Mouse (Mus musculus) right cerebral cortex, adult 18-20 months (tissue): ENCODE data around the gene Spata13.
A peak's percentile ranks its signal among the peaks of the same experiment; 100 is the strongest.

Experiments
- DNase-seq: peaks from one replicate; pipeline ENCODE4 v3.0.0; 2022; ENCODE audit warnings: mixed read lengths

The Spata13 gene

GRCm38 (mm10) chr14:60752892-60753800, 119.3 kb downstream of the Spata13 start:
- DNase-seq: no peak

DNA sequence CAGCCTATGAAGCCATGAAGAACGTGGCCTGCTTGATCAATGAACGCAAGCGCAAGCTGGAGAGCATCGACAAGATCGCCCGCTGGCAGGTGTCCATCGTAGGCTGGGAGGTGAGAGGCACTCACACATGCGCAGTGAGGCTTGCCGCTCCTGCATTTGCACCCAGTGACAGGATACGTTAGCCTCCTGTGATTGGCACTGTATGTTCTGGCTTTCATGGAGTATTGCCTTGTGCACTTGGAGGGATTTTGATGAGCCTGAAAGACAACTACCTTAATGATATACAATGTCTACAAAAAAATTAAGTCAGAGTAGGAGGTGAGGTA, 120.0 kb downstream of the Spata13 start:
- no peak for DNase-seq

DNA sequence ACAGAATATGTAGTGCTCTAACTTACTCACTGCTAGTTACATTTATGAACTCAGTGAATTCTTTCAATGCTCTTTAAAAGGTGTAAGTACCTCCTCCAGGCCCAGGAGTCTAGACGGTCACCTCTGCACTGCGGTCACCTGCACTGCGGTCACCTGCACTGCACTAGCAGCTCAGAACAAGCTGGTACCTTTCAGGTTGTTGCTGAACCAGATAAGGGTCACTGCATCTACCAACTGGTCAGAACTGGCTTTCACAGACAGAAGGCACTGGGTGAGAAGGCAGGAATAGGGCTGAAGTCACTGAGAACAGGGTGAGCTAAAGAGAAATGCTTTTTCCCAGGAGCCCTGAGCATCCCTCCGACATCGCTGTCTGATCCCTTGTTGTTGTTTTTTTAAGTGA, 120.9 kb downstream of the Spata13 start:
- DNase-seq: no peak

DNA sequence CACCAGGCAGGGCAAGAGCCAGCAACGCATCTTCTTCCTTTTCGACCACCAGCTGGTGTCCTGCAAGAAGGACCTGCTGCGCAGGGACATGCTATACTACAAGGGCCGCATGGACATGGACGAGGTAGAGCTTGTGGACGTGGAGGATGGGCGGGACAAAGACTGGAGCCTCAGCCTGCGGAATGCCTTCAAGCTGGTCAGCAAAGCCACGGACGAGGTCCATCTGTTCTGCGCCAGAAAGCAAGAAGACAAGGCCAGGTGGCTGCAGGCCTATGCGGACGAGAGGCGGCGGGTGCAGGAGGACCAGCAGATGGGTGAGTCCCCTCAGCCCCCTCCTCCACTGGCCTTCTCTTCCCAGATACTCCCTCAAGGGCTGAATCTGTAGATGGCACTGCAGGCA, 122.5 kb downstream of the Spata13 start:
- DNase-seq: no peak

- DNase-seq: no peak
These were observed 123.5 kb downstream of the Spata13 start for GRCm38 (mm10) chr14:60757265-60757664.

DNA sequence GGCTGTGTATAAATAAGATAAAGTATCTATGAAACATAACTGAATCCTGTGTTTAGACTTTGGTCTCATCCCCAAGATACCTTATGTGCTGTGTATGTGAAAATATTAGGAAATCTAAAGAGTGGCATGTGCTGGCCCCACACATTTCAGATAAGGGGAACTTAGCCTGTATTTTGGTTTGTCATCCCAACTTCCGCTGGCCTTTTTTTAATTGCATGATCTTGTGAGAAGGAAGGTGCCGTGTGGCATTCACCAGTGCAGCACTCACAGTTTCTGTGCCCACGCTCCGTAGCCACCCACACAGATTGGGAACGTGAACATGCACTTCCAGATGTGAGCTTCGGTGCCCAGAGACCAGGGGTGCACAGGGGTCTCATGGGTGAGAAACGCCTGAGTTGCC, 123.9 kb downstream of the Spata13 start:
- no peak for DNase-seq

DNA sequence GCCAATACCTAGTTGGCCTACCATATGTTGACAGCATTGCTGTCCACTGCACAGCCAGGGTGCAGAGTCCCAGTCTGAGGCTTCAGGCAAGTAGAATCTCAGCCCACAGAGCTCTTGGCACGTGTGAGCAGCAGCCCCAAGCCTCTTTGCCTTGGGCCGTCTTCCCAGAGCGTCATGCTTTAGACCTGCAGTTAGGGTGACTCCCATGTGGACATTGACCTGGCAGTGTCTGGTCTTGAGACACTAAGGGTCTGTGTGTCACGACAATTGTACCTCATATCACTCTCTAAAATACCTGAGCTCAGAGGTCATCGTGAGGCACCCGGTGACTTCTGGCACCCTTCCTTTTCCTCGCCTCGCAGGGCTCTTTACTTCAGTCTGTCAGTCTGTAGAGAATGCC, 125.3 kb downstream of the Spata13 start:
- no peak for DNase-seq

GRCm38 (mm10) chr14:60761801-60762200, 128.0 kb downstream of the Spata13 start:
- DNase-seq: no peak

DNA sequence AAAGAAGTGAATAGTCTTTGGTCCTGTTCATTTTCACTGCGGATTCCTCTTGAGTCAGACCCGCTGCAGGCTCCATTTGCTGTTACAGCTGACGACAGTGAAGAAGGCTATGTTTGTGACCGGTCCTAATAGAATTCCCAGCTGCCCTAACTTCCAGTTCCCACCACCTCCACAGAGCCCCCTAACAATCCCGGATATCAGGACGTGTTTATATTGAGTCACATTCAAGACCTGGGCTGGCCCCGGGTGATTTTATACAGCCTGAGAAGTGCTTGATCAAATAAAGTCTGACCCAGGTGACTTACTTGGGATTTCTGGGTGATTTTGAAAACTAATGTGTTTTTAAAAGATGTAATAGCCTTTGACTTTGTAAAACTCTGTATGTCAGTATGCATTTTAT, 129.0 kb downstream of the Spata13 start:
- no peak for DNase-seq

DNA sequence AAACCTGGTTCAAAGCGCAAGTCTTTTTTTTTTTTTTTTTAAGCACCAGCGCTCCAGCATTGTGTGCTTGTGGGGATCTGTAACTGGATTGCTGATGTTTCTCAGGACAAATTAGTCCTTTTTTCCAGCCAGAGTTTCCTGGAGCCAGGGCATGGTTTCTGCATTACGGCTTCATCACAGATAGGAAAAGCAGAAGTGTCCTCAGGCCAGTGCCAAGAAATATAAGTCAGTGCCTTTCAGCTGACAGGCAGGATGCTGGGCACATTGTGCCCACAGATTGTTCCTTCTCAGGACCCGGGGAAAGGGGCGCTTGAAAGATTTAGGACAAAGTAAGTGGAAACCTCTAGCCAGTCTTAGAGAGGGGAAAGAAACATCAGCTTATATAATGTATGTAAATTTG, 129.9 kb downstream of the Spata13 start:
- no peak for DNase-seq

GRCm38 (mm10) chr14:60764526-60764925, 130.7 kb downstream of the Spata13 start:
- no peak for DNase-seq

- DNase-seq: no peak
These were observed 131.2 kb downstream of the Spata13 start for GRCm38 (mm10) chr14:60765025-60765424.

DNA sequence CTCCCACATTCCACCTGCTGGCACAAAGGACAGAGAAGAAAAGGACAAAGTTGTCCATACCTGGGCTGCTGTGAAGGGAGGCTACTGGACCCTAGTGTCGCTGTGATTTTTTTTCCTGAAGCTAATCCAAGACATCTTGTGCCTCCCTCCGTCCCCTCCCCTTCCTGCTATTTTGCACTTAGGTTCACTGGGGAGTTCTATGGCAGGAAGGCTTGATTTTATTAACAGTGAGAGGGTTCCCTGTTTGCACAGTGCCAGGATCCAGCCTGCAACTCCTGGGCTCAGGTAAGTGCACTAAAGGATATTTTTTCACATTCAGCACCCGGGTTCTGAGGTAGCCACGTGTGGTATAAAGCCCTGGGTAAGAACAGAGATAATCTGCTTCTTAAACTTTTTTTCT, 134.1 kb downstream of the Spata13 start, which contains the start of gene C1qtnf9:
TSS of gene C1qtnf9 (plus strand) at position 251 of the 400 bp plus-strand sequence.
- DNase-seq: no peak

GRCm38 (mm10) chr14:60769340-60769739, 135.5 kb downstream of the Spata13 start:
- no peak for DNase-seq

DNA sequence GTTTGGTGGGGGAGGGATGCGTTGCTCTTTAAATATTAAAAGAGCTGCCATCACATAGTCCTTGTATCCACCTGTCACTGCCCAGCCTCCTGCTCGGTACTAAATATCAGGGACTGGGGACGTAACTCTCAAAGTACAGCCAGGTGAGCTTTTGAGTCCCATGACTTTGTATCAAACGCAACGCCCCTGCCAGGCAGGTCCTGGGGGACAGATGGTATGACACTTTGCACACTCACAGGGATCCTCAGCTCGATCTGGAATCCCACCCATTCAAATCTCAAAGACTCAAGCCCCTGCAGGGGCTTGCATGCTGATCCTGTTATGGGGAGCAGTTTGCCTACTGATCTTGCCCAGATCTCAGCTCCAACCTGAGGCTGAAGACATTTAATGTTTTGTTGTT, 136.8 kb downstream of the Spata13 start:
- DNase-seq: no peak

- peak; percentile 56 for DNase-seq
These were observed 137.3 kb downstream of the Spata13 start for GRCm38 (mm10) chr14:60771057-60771456.

DNA sequence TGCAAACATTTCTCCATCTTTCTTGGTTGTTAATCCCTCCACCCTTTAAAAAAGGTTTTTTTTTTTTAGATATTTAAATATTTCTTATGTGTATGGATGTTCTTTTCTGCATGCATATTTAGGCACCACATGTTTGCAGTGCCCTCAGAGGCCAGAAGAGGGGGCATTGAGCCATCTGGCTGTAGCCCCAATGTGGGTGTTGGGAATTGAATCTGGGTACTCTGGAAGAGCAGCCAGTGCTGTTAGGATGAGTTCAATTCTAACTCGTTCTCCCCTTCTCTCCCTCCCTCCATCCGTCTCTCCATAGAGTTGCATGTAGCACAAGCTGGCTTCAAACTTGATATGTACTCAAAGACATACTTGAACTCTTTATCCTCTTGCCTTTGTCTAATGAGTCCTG, 139.7 kb downstream of the Spata13 start:
- no peak for DNase-seq

DNA sequence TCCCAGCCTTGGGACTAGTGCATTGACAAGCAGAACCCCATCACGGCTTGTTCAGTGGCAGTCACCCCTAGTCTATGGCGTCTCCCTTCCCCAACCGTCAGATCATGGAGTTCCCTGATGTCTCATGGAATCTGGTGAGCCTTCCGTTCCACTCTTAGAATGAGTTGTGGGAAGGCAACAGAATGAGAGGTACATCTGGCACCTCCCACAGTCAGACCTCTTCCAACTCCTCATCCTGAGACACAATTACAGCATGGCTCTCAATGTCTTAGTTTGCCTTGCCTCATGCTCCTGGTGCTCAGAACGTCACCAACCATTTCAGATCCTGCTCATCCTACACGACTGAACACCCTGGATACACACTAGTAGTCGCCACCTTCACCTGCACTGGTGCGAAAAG, 142.7 kb downstream of the Spata13 start:
- DNase-seq: no peak

DNA sequence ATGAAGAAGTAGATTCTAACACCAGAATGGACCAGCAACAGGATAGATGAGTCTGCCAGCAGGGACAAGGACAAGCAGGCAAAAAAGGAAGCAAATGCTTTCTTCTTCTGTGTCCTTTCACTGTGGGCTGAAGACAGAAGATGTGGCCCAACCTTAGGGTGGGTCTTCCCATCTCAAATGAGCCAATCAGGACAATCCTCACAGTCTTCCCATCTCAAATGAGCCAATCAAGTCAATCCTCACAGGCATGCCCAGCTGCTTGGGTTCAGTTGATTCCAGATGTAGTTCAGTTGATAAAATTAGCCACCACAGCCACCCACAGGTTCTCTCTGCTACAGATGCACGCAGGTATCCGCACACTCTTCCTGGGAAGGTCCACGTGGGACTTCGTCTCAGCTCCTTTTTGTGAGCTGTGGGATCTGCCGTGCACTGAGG, 143.7 kb downstream of the Spata13 start:
- no peak for DNase-seq

- no peak for DNase-seq
These were observed 145.4 kb downstream of the Spata13 start for GRCm38 (mm10) chr14:60779198-60779597.

DNA sequence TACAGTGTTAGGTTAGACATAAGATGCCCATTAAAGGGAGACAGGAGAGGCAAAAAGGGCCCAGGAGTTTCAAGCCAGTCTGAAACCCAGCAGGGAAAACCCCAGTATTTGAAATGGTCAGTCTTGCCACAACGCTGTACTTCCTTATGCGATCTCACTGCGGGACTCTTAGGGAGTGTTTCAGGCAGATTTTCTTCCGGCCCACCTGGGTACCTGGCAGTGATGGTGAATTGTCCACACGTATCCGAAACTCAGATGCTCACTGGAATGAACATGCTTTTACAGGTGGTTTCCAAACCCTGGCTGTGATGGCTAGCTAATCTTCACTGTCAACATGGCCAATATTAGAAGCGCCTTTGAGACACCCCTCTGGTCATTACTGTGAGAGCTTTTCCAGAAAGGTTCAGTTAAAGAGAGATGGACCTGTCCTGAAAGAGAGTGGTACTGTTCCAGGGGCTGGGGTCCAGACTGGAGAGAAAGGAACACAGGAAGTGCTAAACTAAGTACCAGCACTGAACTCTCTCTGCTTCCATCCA, 148.4 kb downstream of the Spata13 start:
- no peak for DNase-seq

DNA sequence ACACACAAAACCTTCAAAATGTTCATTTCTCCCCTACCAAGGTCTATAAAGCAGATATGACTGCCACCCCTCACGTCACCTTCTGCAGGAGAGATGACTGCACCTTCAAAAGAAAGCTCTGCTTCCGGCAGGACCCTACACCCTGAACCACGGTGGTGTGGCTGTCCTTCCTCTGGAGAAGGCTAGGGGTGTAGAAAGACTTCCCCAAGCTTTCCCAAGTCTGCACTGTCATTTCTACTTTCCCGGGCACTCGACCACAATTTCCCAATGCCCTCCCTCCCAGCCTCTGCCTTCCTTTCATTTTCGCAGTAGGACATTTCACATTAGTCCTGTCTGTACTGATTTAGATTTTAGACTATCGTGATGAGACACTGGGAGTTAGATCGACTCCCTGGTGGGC, 149.4 kb downstream of the Spata13 start:
- DNase-seq: no peak

- DNase-seq: peak; percentile 90
These were observed 150.9 kb downstream of the Spata13 start, which contains the start of gene Mipep for GRCm38 (mm10) chr14:60784427-60785315. Mipep (plus strand) TSS chr14:60784573.
